Mouse (Mus musculus): ENCODE measurements at regions not wholly inside any gene's neighbourhood (a gene's known extent, or its start where the extent isn't known, plus 50 kb on each side); places are given as distances from the start of the nearest gene placed in this dataset.
A peak's percentile ranks its signal among the peaks of the same experiment; 100 is the strongest.
"Not testable (repeated sequence)": the region's sequence is repeated elsewhere in the genome, so short reads cannot be mapped to it uniquely, and the experiment has no call there.

- DNase-seq, result not testable (repeated sequence)
Observed at GRCm38 (mm10) chr16:61056175-61056574, 450.8 kb upstream of the Epha6 start.

DNA sequence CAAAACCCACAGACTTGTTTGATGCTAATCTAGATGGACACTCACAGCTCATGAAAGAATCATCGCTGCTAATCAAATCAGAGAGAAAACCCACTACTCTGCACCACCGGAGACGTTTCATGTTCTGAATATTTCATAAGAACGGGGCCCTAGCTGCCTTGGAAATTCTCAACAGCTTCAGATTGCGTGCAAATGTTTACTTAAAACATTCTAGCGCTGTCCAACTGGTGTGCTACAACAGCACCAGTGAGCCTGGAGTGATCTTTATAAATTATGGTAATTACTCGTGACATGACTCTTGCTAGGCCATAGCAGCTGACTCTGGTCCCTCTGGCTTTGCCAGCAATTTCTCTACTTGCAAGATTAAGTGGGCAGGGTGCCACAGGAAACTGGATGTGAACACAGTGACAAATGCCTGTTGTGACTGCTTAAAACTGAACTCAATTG is 435.8 kb upstream of the Epha6 start:
- DNase-seq, result peak; percentile 6
